Mouse (Mus musculus) heart, postnatal 0 days (tissue): ENCODE measurements at regions not wholly inside any gene's neighbourhood (a gene's known extent, or its start where the extent isn't known, plus 50 kb on each side); places are given as distances from the start of the nearest gene placed in this dataset.

ENCODE experiments used
- CTCF ChIP-seq: IDR thresholded peaks from 2 replicates; pipeline ENCODE4 v1.5.1; 2016; ENCODE audit warnings: antibody characterized with exemption, control low read depth, low read depth
- EP300 ChIP-seq: IDR thresholded peaks from 2 replicates; pipeline ENCODE4 v1.6.1; 2016; ENCODE audit warnings: antibody characterized with exemption, low read depth

- TF ChIP-seq CTCF (no peak), EP300 (no peak)
Measured at GRCm38 (mm10) chr13:37290636-37291035, 54.4 kb upstream of the Ly86 start.
